Mouse (Mus musculus): ENCODE data around the gene Tmed10.

- TF ChIP-seq POLR2A (IDR thresholded peaks at IDR 0.05; ENCODE audit: borderline replicate concordance, extremely low read depth, insufficient read depth, insufficient read length, poor library complexity, severe bottlenecking) (no peak), CTCF (IDR thresholded peaks at IDR 0.05; ENCODE audit: borderline replicate concordance, extremely low read depth, insufficient read depth, insufficient read length) (no peak)
Measured at GRCm38 (mm10) chr12:85373591-85374560, 771 bp downstream of the Tmed10 start.
